Mouse (Mus musculus): ENCODE results near the gene Olfr103.

The Olfr103 gene

GRCm38 (mm10) chr17:37339598-37339997 lies at the start of gene Olfr103:
Gene Olfr103, minus strand, starts transcription at chr17:37339698.
- DNase-seq (ENCODE audit: low spot score in 2 of 2): no peak

GRCm38 (mm10) chr17:37378733-37379132 lies 39.2 kb upstream of the Olfr103 start, which contains the start of gene Olfr105-ps:
Gene Olfr105-ps, plus strand, starts transcription at chr17:37379033.
- no peak for DNase-seq (ENCODE audit: low spot score in 2 of 2)

GRCm38 (mm10) chr17:37359282-37359681 lies 19.8 kb upstream of the Olfr103 start, which contains the start of gene Olfr104-ps:
Gene Olfr104-ps, plus strand, starts transcription at chr17:37359582.
- DNase-seq (ENCODE audit: low spot score in 2 of 2): no peak

GRCm38 (mm10) chr17:37316954-37317353 lies 22.5 kb downstream of the Olfr103 start, which contains the start of gene Olfr102:
Gene Olfr102, minus strand, starts transcription at chr17:37317054.
- DNase-seq (ENCODE audit: low spot score in 2 of 2): no peak

GRCm38 (mm10) chr17:37310146-37310699 lies 29.3 kb downstream of the Olfr103 start:
- no peak for DNase-seq (ENCODE audit: low spot score in 2 of 2)

- DNase-seq (ENCODE audit: low spot score in 2 of 2): no peak
Observed at GRCm38 (mm10) chr17:37308483-37308882, 31.0 kb downstream of the Olfr103 start.

- DNase-seq (ENCODE audit: low spot score in 2 of 2): no peak
Observed at GRCm38 (mm10) chr17:37304213-37304612, 35.3 kb downstream of the Olfr103 start, which contains the start of gene Olfr101. Gene Olfr101, minus strand, starts transcription at chr17:37304313.
